Mouse (Mus musculus) gastrocnemius, postnatal 36 days (tissue): ENCODE data around the gene Ces3b. TPM values are rescaled to one million over a fixed set of nuclear protein-coding genes. Genes with fewer than 3 reads are reported as not detected.
"Not testable (repeated sequence)": the region's sequence is repeated elsewhere in the genome, so short reads cannot be mapped to it uniquely, and the experiment has no call there.

Experiments
- DNase-seq, 2 experiments: peaks; one replicate each; pipeline ENCODE4 v3.0.0; 2022
- intact Hi-C: fragments of 180-260 bp; cut with DNase I; formaldehyde crosslinking; loops from one replicate; pipeline ENCODE4 v1.15.1; 2025
- long read RNA-seq, 2 experiments: library from polyadenylated mRNA; stranded (forward); transcript quantifications; one replicate each; pipeline ENCODE4 v2.0.0; 2021
- total RNA-seq, 2 experiments: library from RNA; stranded (reverse); gene quantifications; 2 replicates each; pipeline ENCODE4 v1.2.3; 2021

Gene Ces3b
- total RNA-seq, result not detected
- long read RNA-seq, experiment 1, result 0 reads
- long read RNA-seq, experiment 2, result 0 reads

DNA sequence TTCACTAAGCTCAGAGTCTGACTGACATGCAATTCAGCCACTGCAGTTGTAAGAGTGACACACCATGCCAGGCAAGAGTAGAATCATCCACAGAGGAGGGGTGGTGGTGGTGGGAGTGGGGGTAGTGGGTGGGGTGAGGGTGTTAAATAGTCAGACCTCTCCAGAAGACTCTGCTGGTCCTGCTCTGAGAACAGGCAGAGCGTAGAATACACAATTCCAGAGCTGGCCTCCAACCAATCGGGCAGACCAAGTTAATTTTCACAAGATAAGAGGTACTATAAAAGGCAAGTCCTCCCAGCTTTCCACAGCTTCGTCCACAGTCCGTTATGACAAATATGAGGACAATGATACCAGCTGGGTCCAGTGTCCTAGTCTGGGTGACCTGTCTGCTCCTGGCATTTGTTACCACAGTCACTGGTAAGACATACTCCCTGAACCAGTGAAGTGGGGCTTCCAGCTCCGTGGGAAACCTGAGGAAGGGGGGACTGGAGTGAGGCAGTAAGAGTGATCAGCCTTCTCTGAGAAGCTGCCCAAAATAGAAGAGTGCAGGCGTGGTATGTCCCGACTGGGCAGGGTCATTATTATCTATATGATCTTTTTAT lies at the start of gene Ces3b:
TSS of gene Ces3b (plus strand) at position 305 of the 602 bp plus-strand sequence.
- no peak for DNase-seq
- intact Hi-C loops, result no loop called here

DNA sequence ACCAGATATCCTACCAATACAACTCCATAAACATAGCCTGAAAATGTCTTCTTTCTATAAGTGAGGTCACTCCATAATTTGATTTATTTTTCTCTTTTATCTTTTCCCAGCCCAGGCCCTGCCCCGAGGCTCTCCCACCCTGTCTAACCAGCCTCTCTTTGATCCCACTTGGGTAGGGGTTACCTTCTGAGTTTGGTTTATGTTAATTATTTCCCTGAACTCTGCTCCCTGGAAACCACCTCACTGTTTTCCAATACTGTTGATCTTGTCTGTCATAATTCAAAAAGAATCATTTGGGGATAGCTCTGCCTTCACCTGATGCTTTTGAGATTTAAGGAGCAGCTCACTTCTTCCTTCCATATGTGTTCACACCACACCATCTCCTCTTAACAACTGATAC lies 40.0 kb upstream of the Ces3b start:
- DNase-seq, result no peak
- intact Hi-C loops, result no loop called here

DNA sequence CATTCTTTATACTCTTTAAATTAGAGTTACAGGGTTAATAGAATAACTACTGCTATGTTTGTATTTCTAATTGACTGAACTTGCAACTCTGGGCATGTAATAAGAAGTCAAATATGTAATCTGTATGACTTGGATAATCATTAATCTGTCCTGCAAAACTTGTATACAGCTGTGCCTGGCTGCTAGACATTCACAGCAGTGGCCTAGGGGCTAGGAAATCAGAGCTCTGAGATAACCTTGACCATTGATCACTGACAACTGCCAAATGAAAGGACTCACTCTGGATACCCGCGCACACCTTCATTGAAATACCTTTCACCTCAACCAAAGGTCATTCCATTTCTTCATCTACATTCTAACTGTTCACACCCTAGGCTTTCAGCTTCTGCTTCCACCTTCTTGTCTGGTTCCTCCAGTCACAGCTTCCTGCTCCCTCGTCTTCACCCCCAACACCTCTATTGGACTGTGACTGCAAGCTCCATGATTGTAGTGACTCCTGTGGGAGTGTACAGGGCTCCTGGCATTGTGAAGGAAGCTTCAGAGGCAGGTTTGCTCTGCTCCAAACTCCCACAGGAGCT lies 37.6 kb upstream of the Ces3b start:
- no peak for DNase-seq
- intact Hi-C loops, result no loop called here

DNA sequence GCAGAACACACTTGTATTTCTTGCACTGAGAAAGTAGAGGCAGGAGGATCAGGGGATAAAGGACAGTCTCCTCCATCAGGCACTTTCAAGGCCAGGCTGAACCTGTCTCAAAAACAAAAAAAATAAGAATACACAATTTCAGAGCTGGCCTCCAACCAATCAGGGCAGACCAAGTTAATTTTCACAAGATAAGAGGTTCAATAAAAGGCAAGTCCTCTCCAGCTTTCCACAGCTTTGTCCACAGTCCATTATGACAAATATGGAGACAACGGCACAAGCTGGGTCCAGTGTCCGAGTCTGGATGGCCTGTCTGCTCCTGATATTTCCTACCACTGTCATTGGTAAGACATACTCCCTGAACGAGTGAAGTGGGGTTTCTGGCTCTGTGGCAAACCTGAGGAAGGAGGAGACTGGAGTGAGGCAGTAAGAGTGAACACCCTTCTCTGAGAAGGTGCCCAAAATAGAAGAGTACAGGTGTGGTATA lies 35.1 kb upstream of the Ces3b start, which contains the start of gene Ces3a:
TSS of gene Ces3a (plus strand) at position 231 of the 484 bp plus-strand sequence.
- DNase-seq, result no peak
- intact Hi-C loops, result no loop called here

DNA sequence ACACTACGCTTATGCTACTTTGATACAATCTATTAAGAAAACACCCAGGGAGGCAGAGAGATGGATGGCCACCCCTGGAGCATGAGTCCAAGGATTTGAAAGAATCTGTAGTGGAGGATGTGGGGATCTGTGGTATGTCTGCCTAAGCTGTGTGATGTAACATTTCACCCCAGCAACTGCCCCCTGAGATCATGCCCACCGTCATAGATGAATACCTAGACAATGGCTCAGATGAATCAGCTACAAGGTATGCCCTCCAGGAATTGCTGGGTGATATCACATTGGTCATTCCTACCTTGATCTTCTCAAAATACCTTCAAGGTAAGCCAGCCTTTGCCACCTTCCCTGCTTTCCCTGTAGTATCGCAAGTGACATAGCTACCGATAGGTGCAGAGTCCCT lies 27.3 kb upstream of the Ces3b start:
- intact Hi-C loops, result no loop called here
- no peak for DNase-seq

DNA sequence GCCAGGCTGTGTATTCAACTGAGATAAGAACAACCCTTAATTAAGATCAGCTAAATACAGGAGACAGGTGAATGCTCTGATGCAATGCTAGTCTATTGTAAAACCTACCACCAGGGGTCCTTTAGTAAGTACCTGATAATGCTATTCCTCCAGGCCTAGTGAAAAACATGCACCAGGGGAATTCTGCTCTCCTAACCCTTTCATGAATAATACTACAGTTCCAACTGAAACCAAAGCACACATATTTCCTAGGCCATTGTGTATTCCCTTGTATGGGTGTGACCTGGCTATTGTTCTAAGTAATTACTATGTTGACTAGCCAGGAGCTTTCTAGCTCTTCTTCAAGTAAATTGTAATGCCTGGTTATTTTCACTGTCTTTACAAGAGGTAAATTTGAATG lies 23.5 kb upstream of the Ces3b start:
- intact Hi-C loops, result no loop called here
- DNase-seq, result no peak

DNA sequence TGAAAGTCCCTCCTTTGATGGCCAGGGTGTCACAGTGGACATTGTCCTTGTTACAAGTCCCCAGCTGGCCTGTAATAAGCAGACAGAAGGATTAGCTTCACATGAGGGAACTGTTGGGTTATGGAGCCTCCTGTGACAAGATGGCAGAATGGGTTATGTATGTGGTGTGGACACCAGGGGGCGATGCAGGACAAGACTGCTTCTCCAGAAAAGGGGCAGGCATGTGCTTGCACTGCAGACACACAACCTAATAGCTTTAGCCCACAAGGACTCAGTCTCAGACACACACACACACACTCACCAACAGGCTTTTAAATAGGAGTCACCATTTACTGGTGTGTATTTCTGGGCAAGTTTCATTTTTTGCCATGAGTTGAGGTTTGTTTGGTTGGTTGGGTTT lies 16.8 kb upstream of the Ces3b start:
- no peak for DNase-seq
- intact Hi-C loops, result no loop called here

DNA sequence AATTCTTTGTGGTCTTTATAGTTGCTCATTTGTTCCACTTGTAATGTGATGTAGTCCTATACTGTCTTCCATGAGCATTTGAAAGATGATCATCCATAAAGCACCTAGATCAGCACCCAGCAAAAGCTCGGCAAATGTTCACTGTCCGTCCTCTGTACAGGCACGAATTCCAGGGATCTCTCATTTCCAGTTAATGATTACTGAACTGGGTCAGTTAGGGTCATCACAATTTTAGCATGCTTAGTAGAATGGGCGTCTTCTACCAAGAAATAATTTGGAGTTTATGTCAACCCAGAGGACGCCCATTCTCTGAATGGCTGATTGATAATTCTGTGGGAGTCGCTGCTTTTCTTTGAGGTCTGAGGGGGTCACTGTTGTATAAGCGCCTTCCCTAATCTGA lies 15.6 kb upstream of the Ces3b start:
- DNase-seq, intact Hi-C loops: not testable (repeated sequence)

DNA sequence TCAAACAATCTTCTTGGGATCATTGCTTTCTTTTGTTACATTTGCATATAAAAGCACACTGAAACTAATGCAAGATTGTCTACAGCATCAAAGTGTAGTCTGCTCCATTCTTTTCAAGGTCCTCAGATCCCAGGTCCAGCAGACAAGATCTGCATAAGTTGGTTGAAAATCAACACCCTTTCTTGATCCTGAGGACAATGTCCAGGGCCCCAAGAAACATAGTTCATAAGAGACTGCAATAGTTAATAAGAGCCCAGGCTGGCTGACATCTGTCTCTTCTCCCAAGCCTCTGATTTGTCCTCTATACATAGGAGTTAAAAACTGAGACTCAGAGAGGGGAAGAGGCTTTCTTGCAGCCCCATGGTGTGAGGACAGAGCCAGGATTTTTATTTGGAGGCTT lies 14.6 kb upstream of the Ces3b start:
- intact Hi-C loops, result no loop called here
- no peak for DNase-seq

DNA sequence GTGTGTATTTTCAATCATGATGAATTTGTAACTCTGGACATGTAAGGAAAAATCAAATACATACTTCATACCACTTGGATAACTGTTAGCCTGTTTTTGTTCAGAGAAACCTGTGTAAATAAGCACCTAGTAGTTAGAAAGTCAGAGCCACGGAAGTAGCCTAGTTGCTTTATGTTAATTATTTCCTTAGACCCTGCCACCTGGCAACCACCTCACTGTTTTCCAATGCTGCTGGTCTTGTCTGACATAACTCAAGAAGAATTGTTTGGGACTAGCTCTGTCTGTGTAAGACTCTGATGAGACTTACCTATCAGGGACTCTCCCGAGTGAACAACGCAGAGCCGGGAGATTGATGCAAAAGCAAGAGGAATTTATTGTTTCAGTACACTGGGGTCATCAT lies 7.0 kb upstream of the Ces3b start:
- DNase-seq, result no peak
- intact Hi-C loops, result no loop called here

DNA sequence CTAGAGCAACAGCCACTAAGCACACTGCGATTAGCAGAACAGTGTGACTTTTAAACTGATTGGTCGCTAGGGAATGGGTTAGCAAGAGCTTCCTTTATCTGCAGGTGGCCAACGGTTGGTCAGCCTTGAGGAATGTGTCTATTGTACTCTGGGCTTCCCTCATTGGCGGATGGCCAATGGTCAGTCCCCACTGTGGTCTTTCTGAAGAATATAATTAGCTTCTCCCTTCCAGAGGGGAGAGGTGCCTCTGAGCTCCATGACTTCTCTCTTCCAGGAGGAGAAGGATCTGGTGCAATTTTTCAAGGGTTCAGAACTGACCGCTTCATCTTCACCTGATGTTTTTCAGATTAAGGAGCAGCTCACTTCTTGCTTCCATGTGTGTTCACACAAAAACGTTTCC lies 6.5 kb upstream of the Ces3b start:
- DNase-seq, result no peak

DNA sequence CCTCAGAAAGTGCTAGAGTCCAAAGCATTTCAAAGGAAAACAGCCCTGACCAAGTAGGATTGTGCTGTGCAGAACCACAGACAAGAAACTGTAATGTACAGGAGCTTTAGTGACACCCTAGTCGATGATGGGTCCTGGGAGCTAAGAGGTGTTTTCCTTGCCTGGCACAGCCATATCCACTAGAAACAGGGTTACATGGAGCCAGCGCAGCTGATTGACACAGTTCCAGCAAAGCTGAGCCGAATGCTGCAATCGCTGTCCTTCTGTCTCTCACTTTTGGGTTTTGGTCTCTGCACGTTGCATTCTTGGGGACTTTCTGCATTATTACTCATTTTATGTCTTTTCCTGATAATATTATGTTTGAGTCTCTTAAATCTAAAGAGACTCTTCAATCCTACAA lies 5.0 kb upstream of the Ces3b start:
- DNase-seq, result no peak
- intact Hi-C loops, result no loop called here

More for the DNA sequence above, 6.5 kb upstream of the Ces3b start:
- intact Hi-C loops, result no loop called here

DNA sequence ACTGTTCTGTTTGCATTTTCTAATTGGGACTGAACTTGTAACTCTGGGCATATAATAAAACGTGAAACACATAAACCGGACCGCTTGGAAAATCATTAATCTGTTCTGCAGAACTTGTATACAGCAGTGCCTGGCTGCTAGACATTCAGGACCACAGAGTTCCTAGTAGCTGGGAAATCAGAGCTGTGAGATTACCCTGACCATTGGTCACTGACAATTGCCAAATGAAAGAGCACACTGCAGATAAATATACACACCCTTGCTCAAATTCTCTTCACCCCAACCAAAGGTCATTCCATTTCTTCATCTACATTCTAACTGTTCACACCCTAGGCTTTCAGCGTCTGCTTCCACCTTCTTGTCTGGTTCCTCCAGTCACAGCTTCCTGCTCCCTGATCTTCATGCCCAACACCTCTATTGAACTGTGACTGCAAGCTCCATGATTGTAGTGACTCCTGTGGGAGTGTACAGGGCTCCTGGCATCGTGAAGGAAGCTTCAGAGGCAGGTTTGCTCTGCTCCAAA lies 2.7 kb upstream of the Ces3b start:
- DNase-seq, result no peak
- intact Hi-C loops, result no loop called here

DNA sequence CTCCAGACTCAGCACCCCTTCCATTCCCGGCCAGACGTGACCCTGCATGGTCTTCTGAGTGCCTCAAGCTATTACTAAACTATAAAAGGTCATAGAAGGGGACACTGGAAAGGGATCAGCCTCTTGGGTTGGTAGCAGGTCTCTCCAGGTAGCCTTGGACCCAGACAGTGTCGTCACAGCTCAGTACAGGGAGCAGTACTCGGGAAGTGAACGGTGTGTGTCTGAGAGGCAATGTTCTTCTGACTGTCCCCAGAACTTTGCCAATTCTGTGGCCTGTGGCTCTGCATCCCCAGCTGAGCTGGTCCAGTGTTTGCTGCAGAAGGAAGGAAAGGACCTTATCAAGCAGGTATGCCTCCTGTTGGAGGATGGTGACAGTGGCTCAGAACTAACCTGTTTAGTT lies 4.6 kb downstream of the Ces3b start:
- intact Hi-C loops, DNase-seq: not testable (repeated sequence)

DNA sequence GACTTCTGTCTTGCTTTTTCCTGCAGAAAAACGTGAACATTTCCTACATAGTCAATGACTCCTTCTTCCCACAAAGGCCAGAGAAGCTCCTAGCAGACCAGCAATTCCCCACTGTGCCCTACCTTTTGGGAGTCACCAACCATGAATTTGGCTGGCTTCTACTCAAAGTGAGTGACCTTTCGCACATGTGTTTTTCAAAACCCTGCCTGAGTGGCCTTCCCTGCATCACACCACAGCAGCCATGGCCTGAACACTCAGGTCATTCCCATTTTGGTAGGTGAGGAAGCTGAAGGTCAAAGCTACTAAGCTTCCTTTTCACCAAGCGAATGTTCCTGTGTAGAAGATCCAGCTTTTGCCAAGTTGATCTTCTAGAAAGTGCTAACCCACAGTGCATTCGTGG lies 5.0 kb downstream of the Ces3b start:
- intact Hi-C loops, result no loop called here
- no peak for DNase-seq

DNA sequence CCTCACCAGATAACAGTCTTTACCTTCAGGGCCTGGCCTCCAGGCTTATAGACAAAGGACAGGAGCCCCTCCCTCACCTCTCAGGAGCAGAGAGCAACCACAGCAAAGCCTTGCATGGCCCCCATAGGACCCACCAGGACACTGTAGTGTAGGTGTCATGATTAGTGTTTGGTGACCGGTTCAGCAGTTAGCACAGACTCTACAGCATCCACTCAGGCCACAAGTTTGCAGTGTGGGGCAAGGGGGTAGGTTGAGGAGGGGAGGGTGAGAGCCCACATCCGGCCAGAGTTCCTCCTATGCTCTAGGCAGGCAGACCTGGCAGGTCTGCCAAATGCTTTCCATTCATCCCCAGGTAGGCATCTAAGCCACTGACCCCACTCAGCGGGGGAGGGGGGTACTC lies 10.4 kb downstream of the Ces3b start:
- no peak for DNase-seq
- intact Hi-C loops, result no loop called here

DNA sequence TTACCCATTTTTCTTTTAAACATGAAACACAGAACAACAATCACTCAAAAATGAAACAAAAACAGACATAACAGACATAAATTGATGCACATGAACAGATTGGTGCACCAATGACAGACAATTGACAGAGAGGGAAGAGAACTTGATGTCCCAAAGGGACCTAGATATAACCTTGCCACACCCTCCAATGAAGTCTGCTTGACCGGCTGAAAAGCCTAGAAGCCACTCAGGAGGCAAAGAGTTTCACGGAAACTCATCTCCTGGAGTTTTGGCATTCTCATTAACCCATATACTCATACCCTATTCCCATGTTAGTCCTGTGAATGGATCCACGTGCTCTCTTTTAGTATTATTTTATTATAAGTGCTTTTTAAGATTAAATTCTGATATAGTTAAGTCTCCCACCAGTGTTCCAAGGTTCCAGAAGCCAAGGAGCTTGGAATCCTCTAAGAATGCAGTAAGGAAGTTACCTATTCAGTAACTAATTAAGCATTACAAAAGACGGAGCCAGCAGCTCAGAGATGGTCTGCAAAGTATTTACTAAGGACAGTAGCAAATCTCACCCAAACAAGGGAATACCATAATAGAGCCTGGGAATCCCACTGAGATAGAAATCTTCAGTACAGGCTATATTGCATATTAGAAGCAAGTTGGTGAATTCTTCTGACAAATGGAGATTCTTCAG lies 18.7 kb downstream of the Ces3b start:
- DNase-seq, intact Hi-C loops: not testable (repeated sequence)

DNA sequence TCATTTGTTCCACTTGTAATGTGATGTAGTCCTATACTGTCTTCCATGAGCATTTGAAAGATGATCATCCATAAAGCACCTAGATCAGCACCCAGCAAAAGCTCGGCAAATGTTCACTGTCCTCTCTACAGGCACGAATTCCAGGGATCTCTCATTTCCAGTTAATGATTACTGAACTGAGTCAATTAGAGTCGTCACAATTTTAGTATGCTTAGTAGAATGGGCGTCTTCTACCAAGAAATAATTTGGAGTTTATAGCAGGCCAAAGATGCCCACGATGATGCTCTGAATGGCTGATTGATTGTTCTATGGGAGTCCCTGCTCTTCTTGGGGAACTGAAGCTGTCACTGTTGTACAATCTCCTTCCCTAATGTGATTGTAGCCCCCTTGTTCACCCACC lies 20.1 kb downstream of the Ces3b start:
- DNase-seq, intact Hi-C loops: not testable (repeated sequence)

DNA sequence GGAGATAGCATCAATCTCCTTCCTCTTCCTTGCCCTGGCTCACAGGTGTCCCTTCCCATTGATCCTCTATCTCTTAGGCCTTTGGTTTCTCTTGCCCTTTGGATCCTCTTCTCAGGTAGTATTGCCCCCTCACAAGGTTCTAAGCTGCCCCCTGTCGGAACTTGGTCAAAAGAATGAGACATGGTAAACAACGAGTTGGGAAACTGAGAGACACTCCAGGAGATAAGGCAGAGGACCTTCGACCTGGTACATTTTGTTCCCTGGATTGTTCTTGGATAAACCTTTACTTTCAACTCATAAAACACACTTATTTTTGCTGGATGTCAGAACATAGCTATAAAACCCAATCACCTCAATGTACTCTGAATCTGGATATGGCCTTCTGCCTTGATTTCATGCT lies 20.7 kb downstream of the Ces3b start:
- intact Hi-C loops, result no loop called here

DNA sequence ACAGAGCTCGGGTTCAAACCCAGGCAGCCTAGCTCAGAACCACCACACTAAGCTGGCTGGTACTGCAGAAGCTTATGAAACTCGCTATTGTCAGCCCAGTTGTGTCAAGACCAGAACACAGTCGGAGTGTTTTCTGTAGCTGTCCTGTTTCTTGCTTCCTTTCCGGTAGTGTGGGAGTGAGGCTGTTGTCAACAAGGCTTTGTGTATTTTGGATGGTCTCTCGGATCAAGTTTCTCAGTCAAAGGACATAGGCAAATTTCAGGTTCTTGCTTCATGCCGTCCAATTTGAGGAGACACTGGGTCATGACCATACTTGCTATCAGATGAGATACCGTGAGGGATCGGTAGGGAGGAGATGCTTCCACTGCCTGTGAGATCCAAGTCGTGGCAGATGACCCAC lies 46.3 kb downstream of the Ces3b start:
- DNase-seq, result no peak

More for the DNA sequence above, 20.7 kb downstream of the Ces3b start:
- no peak for DNase-seq

DNA sequence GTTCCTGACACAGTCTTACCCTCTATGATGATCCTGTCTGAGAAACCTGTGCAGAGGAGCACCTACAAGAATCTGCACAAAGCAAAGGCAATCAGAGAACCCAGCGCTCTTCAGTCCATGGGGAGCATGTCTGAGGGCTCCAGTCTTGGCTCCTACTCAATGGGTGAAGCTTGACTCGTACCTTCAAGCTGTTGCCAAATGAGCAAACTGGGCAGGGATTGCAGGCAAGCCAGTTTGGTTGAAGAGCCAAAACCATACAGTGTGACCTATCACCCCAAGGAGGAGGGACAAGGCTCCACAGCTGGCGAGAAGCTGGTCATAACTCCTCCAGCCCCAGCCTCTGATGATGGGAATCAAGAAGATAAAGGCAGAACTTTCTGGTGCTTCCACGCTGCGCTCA lies 48.0 kb downstream of the Ces3b start, which contains the start of gene Ces4a:
TSS of gene Ces4a (plus strand) at position 292 of the 400 bp plus-strand sequence.
- DNase-seq, result no peak
- intact Hi-C loops, result no loop called here

More for the DNA sequence above, 46.3 kb downstream of the Ces3b start:
- intact Hi-C loops, result no loop called here
